Mouse (Mus musculus): ENCODE results near the gene Rgcc. TPM values are rescaled to one million over a fixed set of nuclear protein-coding genes. Genes with fewer than 3 reads are reported as not detected.

Rgcc gene
- total and polyA plus RNA-seq, 3 experiments: 2.2 to 5.2 (median 2.3) TPM

DNA sequence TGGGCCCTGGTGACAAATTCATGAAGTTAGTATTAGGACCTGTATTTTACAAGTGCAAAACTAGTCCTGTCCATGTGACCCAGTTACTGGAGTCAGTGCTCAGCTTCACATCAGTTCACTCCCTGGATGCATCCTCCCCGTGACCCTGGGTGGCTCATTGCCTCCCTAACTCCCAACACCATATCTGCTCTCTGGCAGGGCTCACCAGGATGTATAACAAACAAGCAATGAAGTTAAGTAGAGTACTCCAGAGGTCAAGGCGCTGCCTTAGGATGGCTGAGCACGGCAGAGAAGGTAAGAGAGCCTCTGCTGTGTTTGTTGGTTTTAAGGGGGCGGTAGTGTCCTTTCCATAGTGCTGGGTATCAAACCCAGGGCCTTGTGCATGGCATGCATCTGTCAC is 7.7 kb upstream of the Rgcc start:
- no peak for DNase-seq (ENCODE audit: extremely low read depth)
- Histone ChIP-seq H3K27ac (ENCODE audit: insufficient read depth, low read depth) (no peak overlapping the region), H3K9ac (ENCODE audit: insufficient read depth, low read depth) (no peak overlapping the region), H3K4me3 (replicated peaks in 1 of 3; ENCODE audit: low read depth in 2 of 3, low read length in 2 of 3, poor library complexity in 1 of 3) (no peak overlapping the region), H3K4me2 (ENCODE audit: insufficient read depth, low read depth, poor library complexity, severe bottlenecking) (no peak overlapping the region), H3K4me1 (ENCODE audit: control insufficient read depth in 1 of 2, insufficient read depth in 2 of 2) (peaks cover 0 to 3% of the 10 kb centered on the region in 2 experiments; a peak in 1 of 4 replicates), H3K9me3 (replicated peaks; ENCODE audit: low read length) (no peaks in the 10 kb centered on the region), H3K27me3 (replicated peaks) (no peaks in the 10 kb centered on the region), H3K79me2 (replicated peaks; ENCODE audit: control insufficient read depth, extremely low read depth, insufficient read depth, poor library complexity, severe bottlenecking) (no peaks in the 10 kb centered on the region), H3K36me3 (replicated peaks in 1 of 2; ENCODE audit: control insufficient read depth in 1 of 2, insufficient read depth in 1 of 2, low read length in 1 of 2) (no peaks in the 10 kb centered on the region)
- TF ChIP-seq POLR2AphosphoS2 (IDR thresholded peaks at IDR 0.05; ENCODE audit: low read depth, low read length) (no peak), ZKSCAN1 (IDR thresholded peaks at IDR 0.05; ENCODE audit: borderline replicate concordance, low read depth, low read length) (no peak), UBTF (IDR thresholded peaks at IDR 0.05; ENCODE audit: low read depth, low read length) (no peak), CHD1 (IDR thresholded peaks at IDR 0.05; ENCODE audit: low read depth, low read length) (no peak), NRF1 (IDR thresholded peaks at IDR 0.05; ENCODE audit: low read depth, low read length) (no peak), IRF4 (IDR thresholded peaks at IDR 0.05; ENCODE audit: low read depth, low read length) (no peak), PAX5 (IDR thresholded peaks at IDR 0.05; ENCODE audit: low read length) (no peak), ZMIZ1 (IDR thresholded peaks at IDR 0.05; ENCODE audit: low read depth, low read length) (no peak), ELF1 (IDR thresholded peaks at IDR 0.05; ENCODE audit: low read depth, low read length) (no peak), POLR2A (IDR thresholded peaks at IDR 0.05; ENCODE audit: low read depth, low read length) (no peak)
- dilution Hi-C loops (cut with MboI; ENCODE audit: extremely low pct_ligation_motif_present, extremely low pct_unique_long_range_greater_than_20kb, low sequenced_read_pairs): no loop called here
- in situ Hi-C loops (cut with MboI; ENCODE audit: low pct_ligation_motif_present, low pct_unique_long_range_greater_than_20kb, low sequenced_read_pairs): loop anchor here (10.0 kb wide), 1 partner anchor 184 kb away; no protein-coding TSS in a partner anchor

GRCm38 (mm10) chr14:79308364-79308763 is 6.9 kb upstream of the Rgcc start:
- no peak overlapping the region for H3K4me2 ChIP-seq (ENCODE audit: insufficient read depth, low read depth, poor library complexity, severe bottlenecking)
- no peak overlapping the region for H3K4me3 ChIP-seq (replicated peaks in 1 of 3; ENCODE audit: low read depth in 2 of 3, low read length in 2 of 3, poor library complexity in 1 of 3)
- H3K9ac ChIP-seq (ENCODE audit: insufficient read depth, low read depth): no peak overlapping the region
- H3K79me2 ChIP-seq (replicated peaks; ENCODE audit: control insufficient read depth, extremely low read depth, insufficient read depth, poor library complexity, severe bottlenecking): no peaks in the 10 kb centered on the region
- dilution Hi-C loops (cut with MboI; ENCODE audit: extremely low pct_ligation_motif_present, extremely low pct_unique_long_range_greater_than_20kb, low sequenced_read_pairs) (no loop called here), in situ Hi-C loops (cut with MboI; ENCODE audit: low pct_ligation_motif_present, low pct_unique_long_range_greater_than_20kb, low sequenced_read_pairs) (loop anchor here (10.0 kb wide), 1 partner anchor 184 kb away; no protein-coding TSS in a partner anchor)
- no peaks in the 10 kb centered on the region for H3K27me3 ChIP-seq (replicated peaks)
- peaks cover 0 to 3% of the 10 kb centered on the region in 2 experiments; a peak in 1 of 4 replicates for H3K4me1 ChIP-seq (ENCODE audit: control insufficient read depth in 1 of 2, insufficient read depth in 2 of 2)
- H3K9me3 ChIP-seq (replicated peaks; ENCODE audit: low read length): no peaks in the 10 kb centered on the region
- no peak for TF ChIP-seq POLR2A (IDR thresholded peaks at IDR 0.05; ENCODE audit: low read depth, low read length)
- no peak for TF ChIP-seq GABPA (IDR thresholded peaks at IDR 0.05; ENCODE audit: insufficient replicate concordance, low read depth, low read length)
- TF ChIP-seq MXI1 (IDR thresholded peaks at IDR 0.05; ENCODE audit: low read depth, low read length): no peak
- TF ChIP-seq ETS1 (conservative IDR thresholded peaks at IDR 0.05; ENCODE audit: low read depth, low read length): no peak
- no peak for TF ChIP-seq USF2 (conservative IDR thresholded peaks at IDR 0.05; ENCODE audit: low read depth, low read length)
- no peak for TF ChIP-seq PAX5 (IDR thresholded peaks at IDR 0.05; ENCODE audit: low read length)
- TF ChIP-seq MYC (IDR thresholded peaks at IDR 0.05; ENCODE audit: low read depth, low read length): no peak
- no peak for TF ChIP-seq SMC3 (IDR thresholded peaks at IDR 0.05; ENCODE audit: low read depth, low read length)
- no peak for TF ChIP-seq HCFC1 (IDR thresholded peaks at IDR 0.05; ENCODE audit: low read depth, low read length)
- TF ChIP-seq POLR2AphosphoS2 (IDR thresholded peaks at IDR 0.05; ENCODE audit: low read depth, low read length): no peak
- TF ChIP-seq NELFE (IDR thresholded peaks at IDR 0.05; ENCODE audit: low read depth, low read length): no peak
- TF ChIP-seq MAX (IDR thresholded peaks at IDR 0.05; ENCODE audit: low read length): no peak
- no peak for TF ChIP-seq UBTF (IDR thresholded peaks at IDR 0.05; ENCODE audit: low read depth, low read length)
- no peak for TF ChIP-seq ZNF384 (IDR thresholded peaks at IDR 0.05; ENCODE audit: low read depth, low read length)
- TF ChIP-seq CHD1 (IDR thresholded peaks at IDR 0.05; ENCODE audit: low read depth, low read length): no peak
- no peak for TF ChIP-seq E2F4 (IDR thresholded peaks at IDR 0.05; ENCODE audit: insufficient replicate concordance, low read depth, low read length)
- H3K27ac ChIP-seq (ENCODE audit: insufficient read depth, low read depth): no peak overlapping the region
- no peak for DNase-seq (ENCODE audit: extremely low read depth)
- no peaks in the 10 kb centered on the region for H3K36me3 ChIP-seq (replicated peaks in 1 of 2; ENCODE audit: control insufficient read depth in 1 of 2, insufficient read depth in 1 of 2, low read length in 1 of 2)
